Mouse (Mus musculus): ENCODE results near the gene Pyroxd2. TPM values are rescaled to one million over a fixed set of nuclear protein-coding genes. Genes with fewer than 3 reads are reported as not detected.
"Not testable (repeated sequence)": the region's sequence is repeated elsewhere in the genome, so short reads cannot be mapped to it uniquely, and the experiment has no call there.

Pyroxd2 gene
- total RNA-seq, 1 experiment from 2014 or later = 0.35 TPM

GRCm38 (mm10) chr19:42713770-42714169, 38.8 kb downstream of the Pyroxd2 start:
- no peak for ATAC-seq (ENCODE audit: extremely low read depth, insufficient number of reproducible peaks, low FRiP score, poor library complexity, severe bottlenecking)

DNA sequence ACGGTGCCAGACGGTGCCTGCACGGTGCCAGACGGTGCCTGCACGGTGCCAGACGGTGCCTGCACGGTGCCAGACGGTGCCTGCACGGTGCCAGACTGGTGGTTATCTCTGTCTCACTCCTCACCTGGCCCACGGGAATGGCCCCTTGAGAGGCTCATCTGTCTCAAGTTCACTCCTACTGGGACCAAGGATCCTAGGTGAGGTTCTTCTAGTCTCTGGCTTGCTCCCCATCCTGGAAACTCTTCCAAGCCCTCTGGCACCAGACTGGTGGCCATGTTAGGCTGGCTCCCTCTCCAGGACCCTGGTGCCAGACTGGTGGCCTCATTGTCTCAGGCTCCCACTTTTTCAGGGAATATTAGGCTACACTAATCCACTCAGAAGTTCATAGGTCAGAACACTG, 53.1 kb downstream of the Pyroxd2 start:
- ATAC-seq (ENCODE audit: extremely low read depth, insufficient number of reproducible peaks, low FRiP score, poor library complexity, severe bottlenecking) = no peak

DNA sequence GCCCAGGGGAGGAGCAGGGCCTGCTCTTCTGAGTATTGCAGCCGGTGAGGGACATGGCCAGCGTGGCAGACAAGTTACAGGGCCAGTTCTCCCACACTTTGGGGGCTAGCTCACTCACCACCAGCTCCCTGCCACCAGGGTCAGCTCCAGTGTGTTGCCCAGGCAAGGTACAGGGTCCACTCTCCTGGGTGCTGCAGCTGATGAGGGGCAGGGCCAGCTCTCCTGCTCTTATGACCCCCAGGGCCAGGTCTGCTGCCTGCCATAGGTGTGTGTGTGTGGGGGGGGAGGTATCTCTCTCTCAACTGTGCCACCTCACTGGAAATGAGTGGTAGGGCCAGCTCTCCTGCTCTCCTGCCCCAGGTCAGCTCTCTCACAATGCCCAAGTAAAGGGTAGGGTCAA, 54.0 kb downstream of the Pyroxd2 start:
- ATAC-seq (ENCODE audit: extremely low read depth, insufficient number of reproducible peaks, low FRiP score, poor library complexity, severe bottlenecking) = no peak

DNA sequence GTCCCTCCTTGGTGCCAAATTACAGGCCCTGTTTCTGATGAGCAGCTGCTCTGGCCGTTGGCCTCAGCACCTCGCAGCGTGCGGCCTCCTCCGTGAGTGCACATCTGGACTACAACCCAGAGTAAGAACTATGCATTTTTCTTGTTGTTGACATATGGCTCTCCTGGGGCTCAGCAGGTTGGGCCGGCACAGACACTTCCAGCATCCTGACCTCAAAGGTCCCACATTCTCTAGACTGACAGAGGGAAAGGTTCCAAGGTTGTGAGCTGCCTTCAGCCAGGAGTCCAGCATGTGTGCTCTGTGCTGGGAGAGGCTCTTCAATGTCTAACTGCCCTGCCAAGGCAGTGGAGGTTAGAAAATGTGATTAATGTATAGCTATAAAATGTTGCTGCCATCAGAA, 55.2 kb downstream of the Pyroxd2 start:
- ATAC-seq (ENCODE audit: extremely low read depth, insufficient number of reproducible peaks, low FRiP score, poor library complexity, severe bottlenecking) = no peak

DNA sequence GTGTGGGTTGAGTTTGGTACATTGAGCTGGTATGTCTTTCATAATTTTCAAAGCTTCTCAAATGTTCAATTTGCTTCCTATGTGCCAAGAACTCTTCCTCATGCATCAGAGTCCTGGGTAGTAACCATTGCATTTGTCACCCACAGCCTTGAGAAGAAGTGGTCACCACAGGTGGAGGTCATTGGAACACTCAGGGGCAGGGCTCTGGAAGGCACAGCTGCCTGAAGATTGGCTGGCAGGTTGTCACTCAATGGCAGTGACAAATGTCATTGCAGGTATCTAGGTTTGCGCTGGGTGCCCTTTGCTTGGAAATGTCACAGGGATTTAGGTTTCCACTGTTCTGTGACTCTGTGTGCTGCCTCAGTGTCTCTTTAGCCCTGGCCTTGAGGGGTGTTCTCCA, 62.3 kb downstream of the Pyroxd2 start:
- no peak for ATAC-seq (ENCODE audit: extremely low read depth, insufficient number of reproducible peaks, low FRiP score, poor library complexity, severe bottlenecking)

GRCm38 (mm10) chr19:42689786-42690185, 62.8 kb downstream of the Pyroxd2 start:
- ATAC-seq (ENCODE audit: extremely low read depth, insufficient number of reproducible peaks, low FRiP score, poor library complexity, severe bottlenecking) = no peak

GRCm38 (mm10) chr19:42689321-42689720, 63.3 kb downstream of the Pyroxd2 start:
- ATAC-seq (ENCODE audit: extremely low read depth, insufficient number of reproducible peaks, low FRiP score, poor library complexity, severe bottlenecking) = no peak

DNA sequence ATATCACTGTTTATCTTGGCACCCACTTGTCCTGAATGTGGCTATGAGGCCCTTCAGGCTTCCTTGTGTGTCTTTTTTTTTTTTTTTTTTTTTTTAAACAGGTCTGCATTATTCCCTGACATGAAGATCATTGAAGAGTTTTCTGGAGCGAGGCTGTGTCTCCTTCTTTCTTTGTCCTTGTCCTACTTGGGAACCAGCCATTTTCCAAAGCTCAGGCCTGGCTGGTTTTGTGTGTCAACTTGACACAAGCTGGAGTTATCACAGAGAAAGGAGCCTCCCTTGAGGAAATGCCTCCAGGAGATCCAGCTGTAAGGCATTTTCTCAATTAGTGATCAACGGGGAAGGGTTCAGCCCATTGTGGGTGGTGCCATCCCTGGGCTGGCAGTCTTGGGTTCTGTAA, 69.8 kb downstream of the Pyroxd2 start:
- ATAC-seq (ENCODE audit: extremely low read depth, insufficient number of reproducible peaks, low FRiP score, poor library complexity, severe bottlenecking) = not testable (repeated sequence)

GRCm38 (mm10) chr19:42678191-42678590, 74.4 kb downstream of the Pyroxd2 start:
- ATAC-seq (ENCODE audit: extremely low read depth, insufficient number of reproducible peaks, low FRiP score, poor library complexity, severe bottlenecking) = no peak

DNA sequence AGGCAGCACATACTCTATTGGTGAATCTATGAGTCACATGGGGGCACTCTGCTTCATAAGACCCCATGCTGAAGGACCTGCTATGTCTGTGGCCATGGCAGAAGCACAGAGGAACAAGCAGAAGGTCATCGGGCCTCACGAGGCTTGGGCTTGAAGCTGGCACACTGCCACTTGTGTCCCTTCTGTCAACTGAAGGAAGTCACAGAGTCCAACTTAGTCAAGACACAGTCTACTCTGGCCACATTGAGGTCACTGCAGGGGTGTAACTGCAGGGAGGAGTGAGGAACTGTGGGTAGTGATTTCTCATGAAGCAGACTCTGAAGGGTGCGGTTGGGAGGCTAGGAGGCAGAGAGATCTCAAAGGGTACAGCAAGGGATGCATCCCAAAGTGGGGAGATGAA, 75.1 kb downstream of the Pyroxd2 start:
- ATAC-seq (ENCODE audit: extremely low read depth, insufficient number of reproducible peaks, low FRiP score, poor library complexity, severe bottlenecking) = no peak

DNA sequence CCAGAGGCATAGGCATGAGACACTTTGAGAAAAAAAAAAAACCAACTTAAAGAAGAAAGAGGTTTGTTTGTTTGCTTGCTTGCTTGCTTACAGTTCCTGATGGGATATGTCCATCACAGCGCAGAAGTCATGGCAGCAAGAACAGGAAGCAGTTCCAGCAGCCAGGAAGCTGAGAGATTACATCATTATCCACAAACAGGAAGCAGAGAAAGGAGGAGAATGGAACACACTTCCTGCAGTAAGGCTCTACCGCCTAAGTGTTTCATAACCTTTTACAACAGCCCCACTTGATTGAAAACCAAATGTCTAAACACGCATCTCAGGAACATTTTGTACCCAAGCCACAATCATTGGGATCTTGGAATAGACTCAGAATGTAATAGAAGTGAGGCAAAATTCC, 75.6 kb downstream of the Pyroxd2 start:
- no peak for ATAC-seq (ENCODE audit: extremely low read depth, insufficient number of reproducible peaks, low FRiP score, poor library complexity, severe bottlenecking)

Other genes starting within 250 kb of the Pyroxd2 start
- gene R3hcc1l, start 234.0 kb downstream of the Pyroxd2 start, total RNA-seq (2017) = 42.2 and 42.4 TPM in 2 replicates
- gene Loxl4, start 140.0 kb downstream of the Pyroxd2 start, total RNA-seq (2017) = not detected in 2 replicates
- gene Hps1, start 27.2 kb upstream of the Pyroxd2 start, total RNA-seq (2017) = 24.7 and 26.5 TPM in 2 replicates

All from neutrophil, adult 5-6 weeks (primary cell).